Mouse (Mus musculus) kidney, embryonic 14.5 days (tissue): ENCODE results near the gene Fndc5. TPM values are rescaled to one million over a fixed set of nuclear protein-coding genes. Genes with fewer than 3 reads are reported as not detected.

Source experiments
- ATAC-seq: fragments of 200-750 bp; cut with Nextera tagmentation; 2 replicates; pipeline ENCODE4 v1.8.0; 2017; ENCODE audit warnings: moderate number of reproducible peaks, mild to moderate bottlenecking, moderate TSS enrichment, moderate library complexity; ENCODE audit not compliant: low FRiP score, low TSS enrichment
- H3K27ac ChIP-seq: fragments of 300-500 bp; sonication (generic); 2 replicates; pipeline ENCODE4 v1.5.1; 2014; ENCODE audit warnings: low read depth, mild to moderate bottlenecking, low read length, moderate library complexity, mixed read lengths
- H3K27me3 ChIP-seq: fragments of 300-500 bp; sonication (generic); 2 replicates; pipeline ENCODE4 v1.6.1; 2014; ENCODE audit warnings: mild to moderate bottlenecking, low read length; ENCODE audit not compliant: control insufficient read depth, insufficient read depth
- H3K36me3 ChIP-seq: fragments of 300-500 bp; sonication (generic); 2 replicates; pipeline ENCODE4 v1.6.1; 2014; ENCODE audit warnings: low read length, mixed read lengths; ENCODE audit not compliant: control insufficient read depth, insufficient read depth
- H3K4me1 ChIP-seq: fragments of 300-500 bp; sonication (generic); 2 replicates; pipeline ENCODE4 v1.6.1; 2014; ENCODE audit warnings: low read length, mixed read lengths; ENCODE audit not compliant: control insufficient read depth, insufficient read depth
- H3K4me2 ChIP-seq: fragments of 300-500 bp; sonication (generic); replicated peaks from 2 replicates; pipeline ENCODE4 v1.6.1; 2014; ENCODE audit warnings: low read depth, mild to moderate bottlenecking, low read length
- H3K4me3 ChIP-seq: fragments of 300-500 bp; sonication (generic); 2 replicates; pipeline ENCODE4 v1.5.1; 2014; ENCODE audit warnings: mild to moderate bottlenecking, low read length
- H3K9ac ChIP-seq: fragments of 300-500 bp; sonication (generic); 2 replicates; pipeline ENCODE4 v1.6.1; 2014; ENCODE audit warnings: low read depth, mild to moderate bottlenecking, low read length, moderate library complexity
- H3K9me3 ChIP-seq: fragments of 300-500 bp; sonication (generic); 2 replicates; pipeline ENCODE4 v1.6.1; 2016; ENCODE audit warnings: low read length; ENCODE audit not compliant: control insufficient read depth
- WGBS: fragments of 180-500 bp; shearing (Covaris S2); extraction: QIAGEN DNeasy Blood & Tissue Kit; methylation state at CpG from one replicate; pipeline ENCODE4 v1.1.7; 2014; 5-methylcytosine and 5-hydroxymethylcytosine counted together
- polyA plus RNA-seq: library from polyadenylated mRNA; unstranded; fragments of >200 nt; fragmentation: Nextera tagmentation; extraction: Ambion mirVana; gene quantifications from 2 replicates; pipeline ENCODE4 v1.2.1, GENCODE M21; 2014

The Fndc5 gene
- polyA plus RNA-seq, 1 experiment from 2014 or later: 4.3 TPM

GRCm38 (mm10) chr4:129130149-129130548 is 6.7 kb upstream of the Fndc5 start:
- no peaks in the 10 kb centered on the region for H3K9me3 ChIP-seq
- 0 out of 2 replicates have a peak overlapping the region, but pooled peaks have one; percentile 53 for H3K9ac ChIP-seq
- H3K27me3 ChIP-seq: 0 out of 2 replicates have a peak, but pooled peaks cover 3% of the 10 kb centered on the region
- peaks cover 35% of the 10 kb centered on the region for H3K4me1 ChIP-seq
- H3K36me3 ChIP-seq: no peaks in the 10 kb centered on the region
- peak overlapping the region; percentile 85 for H3K27ac ChIP-seq
- WGBS: 4% methylated on average over 8 of the region's 8 CpGs
- peak overlapping the region; percentile 34; the same call in 1 of the 2 replicates for H3K4me3 ChIP-seq
- peak overlapping the region; percentile 52 for H3K4me2 ChIP-seq
- ATAC-seq: peak; percentile 58

- H3K27me3 ChIP-seq: peaks cover 5% of the 10 kb centered on the region; the same call in 1 of the 2 replicates
- peak; percentile 82 for ATAC-seq
- peak overlapping the region; percentile 53; the same call in 1 of the 2 replicates for H3K9ac ChIP-seq
- peak overlapping the region; percentile 85 for H3K27ac ChIP-seq
- WGBS: 0% methylated on average over 17 of the region's 17 CpGs
- peak overlapping the region; percentile 34 for H3K4me3 ChIP-seq
- no peaks in the 10 kb centered on the region for H3K9me3 ChIP-seq
- H3K36me3 ChIP-seq: no peaks in the 10 kb centered on the region
- H3K4me2 ChIP-seq: peak overlapping the region; percentile 52
- peaks cover 34% of the 10 kb centered on the region for H3K4me1 ChIP-seq
These were observed 6.0 kb upstream of the Fndc5 start for GRCm38 (mm10) chr4:129130755-129131303.

GRCm38 (mm10) chr4:129134799-129135585 is 1.8 kb upstream of the Fndc5 start:
- H3K4me2 ChIP-seq: 0 out of 2 replicates have a peak overlapping the region, but pooled peaks have one; percentile 25
- H3K27me3 ChIP-seq: peaks cover 3% of the 10 kb centered on the region
- H3K27ac ChIP-seq: no peak overlapping the region
- no peaks in the 10 kb centered on the region for H3K9me3 ChIP-seq
- ATAC-seq: peak; percentile 47; the same call in 1 of the 2 replicates
- no peaks in the 10 kb centered on the region for H3K36me3 ChIP-seq
- H3K4me3 ChIP-seq: no peak overlapping the region
- 10% methylated on average over 15 of the region's 15 CpGs for WGBS
- H3K4me1 ChIP-seq: peaks cover 19% of the 10 kb centered on the region
- no peak overlapping the region for H3K9ac ChIP-seq

- no peak overlapping the region for H3K9ac ChIP-seq
- no peaks in the 10 kb centered on the region for H3K36me3 ChIP-seq
- no peak overlapping the region for H3K4me2 ChIP-seq
- peaks cover 14% of the 10 kb centered on the region; the same call in 1 of the 2 replicates for H3K4me1 ChIP-seq
- H3K9me3 ChIP-seq: no peaks in the 10 kb centered on the region
- no peak overlapping the region for H3K4me3 ChIP-seq
- no peak for ATAC-seq
- H3K27me3 ChIP-seq: peaks cover 3% of the 10 kb centered on the region
- WGBS: 50% methylated on average over 2 of the region's 2 CpGs
- H3K27ac ChIP-seq: no peak overlapping the region
These were observed 1.2 kb upstream of the Fndc5 start for GRCm38 (mm10) chr4:129135637-129136036.

- peaks cover 13% of the 10 kb centered on the region; the same call in 1 of the 2 replicates for H3K4me1 ChIP-seq
- H3K4me2 ChIP-seq: peak overlapping the region; percentile 98
- no peak overlapping the region for H3K27ac ChIP-seq
- WGBS: 32% methylated on average over 9 of the region's 9 CpGs
- H3K27me3 ChIP-seq: peaks cover 3% of the 10 kb centered on the region
- peak overlapping the region; percentile 58 for H3K4me3 ChIP-seq
- ATAC-seq: peak; percentile 29; the same call in 1 of the 2 replicates
- peak overlapping the region; percentile 69; the same call in 1 of the 2 replicates for H3K9ac ChIP-seq
- H3K36me3 ChIP-seq: no peaks in the 10 kb centered on the region
- H3K9me3 ChIP-seq: no peaks in the 10 kb centered on the region
These were observed 615 bp upstream of the Fndc5 start for GRCm38 (mm10) chr4:129136189-129136578.

- Histone ChIP-seq H3K4me1 (peaks cover 13% of the 10 kb centered on the region; the same call in 1 of the 2 replicates), H3K27ac (no peak overlapping the region), H3K27me3 (peaks cover 3% of the 10 kb centered on the region), H3K9ac (0 out of 2 replicates have a peak overlapping the region, but pooled peaks have one; percentile 69), H3K9me3 (no peaks in the 10 kb centered on the region), H3K4me2 (peak overlapping the region; percentile 98), H3K4me3 (peak overlapping the region; percentile 58), H3K36me3 (no peaks in the 10 kb centered on the region)
- WGBS: 52% methylated on average over 14 of the region's 14 CpGs
- no peak for ATAC-seq
These were observed 858 bp downstream of the Fndc5 start for GRCm38 (mm10) chr4:129137392-129138321.

GRCm38 (mm10) chr4:129139642-129140041 is 2.8 kb downstream of the Fndc5 start:
- H3K9me3 ChIP-seq: no peaks in the 10 kb centered on the region
- no peak overlapping the region for H3K4me2 ChIP-seq
- no peaks in the 10 kb centered on the region for H3K36me3 ChIP-seq
- H3K27ac ChIP-seq: no peak overlapping the region
- 83% methylated on average over 5 of the region's 5 CpGs for WGBS
- no peak overlapping the region for H3K4me3 ChIP-seq
- H3K27me3 ChIP-seq: peaks cover 3% of the 10 kb centered on the region
- no peak for ATAC-seq
- peaks cover 12% of the 10 kb centered on the region; the same call in 1 of the 2 replicates for H3K4me1 ChIP-seq
- H3K9ac ChIP-seq: no peak overlapping the region

- WGBS: 62% methylated on average over 4 of the region's 4 CpGs
- H3K36me3 ChIP-seq: no peaks in the 10 kb centered on the region
- H3K27ac ChIP-seq: no peak overlapping the region
- ATAC-seq: no peak
- peaks cover under 1% of the 10 kb centered on the region; the same call in 1 of the 2 replicates for H3K27me3 ChIP-seq
- H3K9ac ChIP-seq: no peak overlapping the region
- H3K9me3 ChIP-seq: no peaks in the 10 kb centered on the region
- H3K4me2 ChIP-seq: no peak overlapping the region
- H3K4me3 ChIP-seq: no peak overlapping the region
- H3K4me1 ChIP-seq: peaks cover 7% of the 10 kb centered on the region; the same call in 1 of the 2 replicates
These were observed 4.0 kb downstream of the Fndc5 start for GRCm38 (mm10) chr4:129140808-129141207.
